Mouse (Mus musculus): ENCODE data around the gene Gm4763.

GRCm38 (mm10) chr7:24750695-24751094 lies 24.0 kb upstream of the Gm4763 start:
- TF ChIP-seq POLR2A (IDR thresholded peaks at IDR 0.05; ENCODE audit: low read depth, low read length): no peak
- TF ChIP-seq CTCF (IDR thresholded peaks at IDR 0.05; ENCODE audit: borderline replicate concordance, insufficient read depth, low read length): no peak
